Mouse (Mus musculus) olfactory bulb, adult 2 months (tissue): ENCODE data around the gene Mdh1.

Experiments used
- CTCF ChIP-seq: fragments of 200-500 bp; IDR thresholded peaks from 2 replicates; pipeline ENCODE4 v1.5.1; 2012; ENCODE audit warnings: low read depth, mild to moderate bottlenecking, low read length, moderate library complexity; ENCODE audit not compliant: insufficient read depth
- POLR2A ChIP-seq: fragments of 200-500 bp; IDR thresholded peaks from 2 replicates; pipeline ENCODE4 v1.6.1; 2012; ENCODE audit warnings: mild to moderate bottlenecking, low read depth, low read length, moderate library complexity; ENCODE audit not compliant: insufficient read depth

GRCm38 (mm10) chr11:21615915-21616314 is 43.7 kb upstream of the Mdh1 start:
- TF ChIP-seq CTCF (no peak), POLR2A (no peak)
